Mouse (Mus musculus): Measurements from ENCODE around the gene Tenm2.

GRCm38 (mm10) chr11:35979266-35979732, 1256.5 kb downstream of the Tenm2 start:
- TF ChIP-seq CTCF (IDR thresholded peaks at IDR 0.05; ENCODE audit: extremely low read depth, insufficient read length, insufficient replicate concordance, low read depth, low read length) = no peak
- no peak for TF ChIP-seq POLR2A (IDR thresholded peaks at IDR 0.05; ENCODE audit: low read depth, low read length)

Data from small intestine, adult 2 months (tissue).